Mouse (Mus musculus) hindlimb bud, embryonic 11.5 days (tissue): ENCODE measurements around the gene Inhbc.
"Not testable (repeated sequence)": the region's sequence is repeated elsewhere in the genome, so short reads cannot be mapped to it uniquely, and the experiment has no call there.

Source experiments
- DNase-seq: peaks from one replicate; pipeline ENCODE4 v3.0.0-alpha.2; 2012; ENCODE audit warnings: low read depth, low spot score; ENCODE audit errors: extremely low spot score

The Inhbc gene

DNA sequence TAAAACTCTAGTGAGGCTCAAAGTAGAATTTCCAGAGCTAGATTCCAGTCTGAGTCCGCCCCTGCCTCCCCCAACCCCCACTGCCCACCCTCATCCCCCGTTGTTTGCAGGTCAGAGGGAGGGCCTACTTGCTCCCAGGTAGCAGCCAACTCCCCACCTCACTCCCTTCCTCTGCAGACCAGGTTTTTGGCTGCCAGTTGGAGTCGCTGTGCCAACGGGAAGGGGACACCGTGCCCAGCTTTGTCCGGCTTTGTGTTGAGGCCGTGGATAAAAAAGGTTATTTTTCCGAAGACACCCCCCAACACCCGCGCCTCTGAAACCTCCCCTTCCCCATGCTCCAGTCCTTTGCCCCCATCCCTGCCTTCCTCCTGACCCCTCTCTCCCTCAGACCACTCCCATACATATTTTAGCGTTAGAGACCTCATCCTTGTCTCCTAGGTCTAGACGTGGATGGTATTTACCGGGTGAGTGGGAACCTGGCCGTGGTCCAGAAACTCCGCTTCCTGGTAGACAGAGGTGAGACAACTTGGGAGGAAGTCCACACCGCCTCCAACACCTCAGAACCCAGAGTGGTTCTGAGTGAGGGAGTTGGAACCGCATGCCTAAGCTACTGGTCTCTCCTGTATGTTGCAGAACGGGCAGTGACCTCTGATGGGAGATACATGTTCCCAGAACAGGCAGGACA, 42.6 kb downstream of the Inhbc start:
- DNase-seq: no peak

- DNase-seq: no peak
These were observed 43.4 kb downstream of the Inhbc start for GRCm38 (mm10) chr10:127326828-127327227.

DNA sequence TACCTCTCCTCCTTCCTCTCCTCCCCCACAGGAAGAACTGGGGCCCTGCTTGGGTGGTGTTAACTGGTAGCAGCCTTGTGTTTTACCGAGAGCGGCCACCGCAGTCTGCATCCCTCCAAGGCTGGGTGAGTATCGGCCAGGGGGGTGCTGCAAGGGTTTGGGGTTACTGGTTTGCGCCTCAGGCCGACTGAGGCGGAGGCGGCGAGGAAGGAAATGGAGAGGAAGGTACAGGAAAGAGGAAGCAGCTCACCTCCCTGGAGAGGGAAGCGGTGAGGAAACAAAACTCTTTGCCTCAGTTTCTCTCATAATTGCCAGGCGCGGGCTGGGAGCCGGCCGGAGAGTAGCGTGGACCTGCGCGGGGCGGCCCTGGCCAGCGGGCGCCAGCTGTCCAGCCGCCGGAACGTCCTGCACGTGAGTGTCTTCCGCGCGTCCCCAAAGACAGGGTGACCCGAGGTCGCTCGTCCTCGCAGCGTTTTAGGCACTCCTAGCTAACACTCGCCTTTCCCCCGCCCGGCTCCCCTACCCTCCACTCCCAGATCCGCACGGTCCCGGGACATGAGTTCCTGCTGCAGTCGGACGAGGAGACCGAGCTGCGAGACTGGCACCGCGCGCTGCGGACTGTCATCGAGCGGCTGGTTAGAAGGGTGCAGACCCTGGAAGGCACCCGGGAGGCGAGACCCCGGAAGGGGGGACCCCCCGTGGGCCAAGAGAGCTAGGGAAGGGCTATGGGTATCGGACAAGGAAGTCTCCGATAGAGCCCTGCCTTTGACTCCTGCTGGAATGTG, 44.0 kb downstream of the Inhbc start:
- no peak for DNase-seq

GRCm38 (mm10) chr10:127325454-127326016, 44.7 kb downstream of the Inhbc start:
- DNase-seq: no peak

DNA sequence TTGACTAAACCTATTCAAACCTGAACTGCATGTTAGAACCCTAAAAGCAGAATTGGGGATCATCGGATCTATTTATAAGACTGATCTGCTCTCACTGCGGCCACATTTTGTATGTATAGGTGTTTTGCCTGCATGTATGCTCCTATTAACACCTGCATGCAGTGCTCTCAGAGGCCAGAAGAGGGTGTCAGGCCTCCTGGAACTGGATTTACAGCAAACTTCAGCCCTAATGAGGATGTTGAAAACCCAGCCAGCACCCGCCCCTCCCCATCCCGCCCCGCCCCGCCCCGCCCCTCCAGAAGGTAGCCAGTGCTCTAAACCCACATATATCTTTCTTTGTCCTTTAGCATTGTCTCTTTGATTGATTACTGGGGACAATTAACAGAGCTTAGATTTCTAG, 45.7 kb downstream of the Inhbc start:
- no peak for DNase-seq

GRCm38 (mm10) chr10:127323131-127323855, 46.9 kb downstream of the Inhbc start:
- DNase-seq: no peak

DNA sequence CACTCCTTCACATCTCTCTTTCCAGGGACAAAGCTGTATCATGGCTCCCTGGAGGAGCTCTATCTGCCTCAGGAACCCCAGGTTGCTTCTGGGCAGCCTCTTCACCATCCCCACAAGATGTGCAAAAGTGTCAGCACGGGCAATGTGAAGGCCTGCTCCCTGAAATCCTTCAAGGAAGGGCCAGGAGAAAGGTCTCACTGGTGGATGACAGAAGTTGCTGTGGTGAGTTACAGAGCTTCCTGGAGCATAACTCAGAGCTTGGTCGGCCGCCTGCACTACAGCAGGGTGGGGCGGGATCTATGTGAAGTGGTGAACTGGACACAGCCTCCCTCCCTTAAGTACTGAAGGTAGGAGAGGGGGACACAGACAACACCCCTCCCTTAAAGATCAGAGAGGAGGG, 47.6 kb downstream of the Inhbc start:
- DNase-seq: no peak

DNA sequence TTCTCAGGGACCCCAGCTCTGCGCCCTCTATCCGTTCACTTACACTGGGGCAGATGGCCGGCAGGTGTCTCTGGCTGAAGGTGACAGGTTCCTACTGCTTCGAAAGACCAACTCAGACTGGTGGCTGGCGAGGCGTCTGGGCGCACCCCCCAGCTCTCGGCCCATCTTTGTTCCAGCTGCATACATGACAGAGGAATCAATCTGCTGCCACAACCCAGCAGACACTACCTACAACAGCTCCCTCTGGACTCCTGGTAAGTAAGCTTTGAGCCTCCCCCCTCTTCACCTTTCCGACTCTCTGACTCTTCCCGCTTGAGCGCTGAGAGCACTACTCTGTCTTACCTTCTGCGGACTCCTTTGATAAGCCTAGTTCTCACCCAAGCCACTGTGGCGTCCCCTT, 48.1 kb downstream of the Inhbc start:
- DNase-seq: no peak

DNA sequence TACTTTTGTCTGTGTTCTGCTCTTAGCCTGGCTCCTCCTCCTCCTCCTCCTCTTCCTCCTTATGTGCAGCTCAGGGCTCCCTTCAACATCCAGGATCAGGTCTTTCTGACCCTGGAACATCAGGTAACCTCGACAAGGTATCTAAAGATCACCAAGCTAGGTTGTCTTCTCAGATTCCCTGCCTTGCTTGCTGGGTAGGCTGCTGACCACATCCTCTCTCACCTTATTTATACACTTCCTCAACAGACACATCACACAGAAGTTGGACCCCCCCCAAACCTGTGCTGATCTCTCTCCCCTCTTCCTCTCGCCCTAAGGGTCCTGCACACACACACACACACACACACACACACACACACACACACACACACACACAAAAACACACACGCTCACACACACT, 48.6 kb downstream of the Inhbc start, which contains the start of gene Arhgap9:
TSS of gene Arhgap9 (plus strand) at position 344 of the 400 bp plus-strand sequence.
- DNase-seq: no peak

DNA sequence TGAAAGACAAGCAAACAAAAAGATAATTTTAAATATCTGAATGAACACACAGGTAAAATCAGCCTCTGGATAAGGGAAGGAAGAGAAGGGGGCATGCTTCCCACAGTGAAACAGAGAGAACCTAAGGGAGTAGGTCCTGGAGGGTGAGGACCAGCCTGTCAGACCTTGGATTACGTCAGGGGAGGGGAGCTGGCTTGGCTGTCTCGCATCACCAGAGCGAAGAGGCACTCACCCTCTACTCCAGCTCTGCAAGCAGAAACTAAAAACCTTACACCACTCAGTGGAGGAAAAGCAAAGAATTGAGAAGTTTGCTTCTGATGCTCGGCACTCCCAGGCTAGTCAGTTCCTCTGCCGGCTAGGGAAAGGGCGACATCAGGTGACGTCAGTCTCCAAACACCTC, 50.3 kb downstream of the Inhbc start:
- no peak for DNase-seq

GRCm38 (mm10) chr10:127318009-127318408, 52.2 kb downstream of the Inhbc start:
- DNase-seq: no peak

DNA sequence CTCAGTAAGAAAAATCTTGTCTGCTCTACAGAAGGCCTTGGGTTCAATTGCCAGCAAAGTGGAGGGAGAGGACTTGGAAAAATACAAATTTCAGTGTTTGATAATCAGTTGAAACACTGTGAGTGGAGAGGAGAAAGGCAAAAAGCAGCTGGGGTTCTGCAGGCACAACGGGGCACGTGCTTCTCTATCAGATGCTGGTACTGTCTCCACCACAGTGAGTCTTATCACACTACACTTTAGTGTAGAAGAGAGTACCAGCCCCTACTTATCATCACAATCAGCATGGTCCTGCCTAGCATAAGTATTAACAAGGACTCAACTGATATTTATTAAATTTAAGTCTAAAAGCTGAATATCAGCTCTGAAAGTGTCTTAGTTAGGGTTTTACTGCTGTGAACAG, 53.0 kb downstream of the Inhbc start:
- DNase-seq: no peak

DNA sequence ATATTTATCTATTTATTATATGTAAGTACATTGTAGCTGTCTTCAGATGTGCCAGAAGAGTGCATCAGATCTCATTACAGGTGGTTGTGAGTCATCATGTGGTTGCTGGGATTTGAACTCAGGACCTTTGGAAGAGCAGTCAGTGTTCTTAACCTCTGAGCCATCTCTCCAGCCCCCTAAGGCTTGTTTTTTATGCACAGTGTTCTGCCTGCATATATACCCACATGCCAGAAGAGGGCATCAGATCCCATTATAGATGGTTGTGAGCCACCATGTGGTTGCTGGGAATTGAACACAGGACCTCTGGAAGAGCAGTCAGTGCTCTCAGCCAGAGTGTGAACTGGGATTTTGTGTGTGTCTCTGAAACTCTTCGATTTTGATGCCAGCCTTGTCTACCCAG, 55.3 kb downstream of the Inhbc start:
- DNase-seq: not testable (repeated sequence)

- DNase-seq: not testable (repeated sequence)
These were observed 56.7 kb downstream of the Inhbc start for GRCm38 (mm10) chr10:127313516-127313915.

- DNase-seq: no peak
These were observed 57.4 kb downstream of the Inhbc start for GRCm38 (mm10) chr10:127312858-127313257.

- DNase-seq: peak; percentile 98
These were observed 57.9 kb downstream of the Inhbc start for GRCm38 (mm10) chr10:127312356-127312676.

DNA sequence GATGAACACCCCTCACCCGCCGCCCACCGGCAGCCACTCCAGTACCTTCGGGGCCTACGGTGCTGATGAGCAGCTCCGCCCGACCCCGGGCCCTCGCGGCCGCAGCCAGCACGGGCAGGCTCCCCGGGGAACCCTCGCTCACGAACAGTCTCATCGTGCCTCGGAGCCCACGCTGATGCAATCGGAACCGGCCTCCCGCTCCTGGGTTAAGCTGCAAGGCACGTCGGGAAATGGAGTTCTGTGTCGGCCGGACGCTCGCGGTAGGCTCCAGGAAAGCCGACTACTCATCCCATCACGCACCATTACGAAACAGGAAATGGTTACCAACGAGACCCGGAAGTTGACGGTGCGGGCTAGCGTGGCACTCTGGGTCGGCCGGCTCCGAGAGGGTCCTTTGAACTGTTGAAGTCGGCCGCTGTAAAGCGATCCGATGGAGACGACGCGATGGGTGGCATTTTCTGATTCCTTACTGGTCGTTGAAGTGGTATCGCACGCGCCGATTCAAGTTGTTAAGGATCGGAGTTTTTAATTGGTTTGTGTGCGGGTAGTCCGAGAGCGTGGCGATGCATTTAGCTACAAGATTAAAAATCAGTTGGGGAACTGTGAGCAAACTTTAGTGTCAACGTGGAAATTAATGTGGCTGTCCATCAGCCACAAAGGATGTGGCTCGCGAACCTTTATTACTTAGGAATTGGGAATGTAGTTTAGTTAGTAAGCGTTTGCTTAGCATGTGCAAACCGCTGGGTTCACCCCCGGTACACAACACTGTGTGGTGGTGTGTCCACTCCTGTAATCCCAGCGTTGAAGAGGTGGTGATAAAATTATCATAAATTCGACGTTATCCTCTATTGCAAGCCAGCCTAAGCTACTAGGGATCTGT, 58.5 kb downstream of the Inhbc start, which contains the start of gene Mars:
TSS of gene Mars (minus strand) at position 311 of the 880 bp plus-strand sequence.
- DNase-seq: peak; percentile 85

DNA sequence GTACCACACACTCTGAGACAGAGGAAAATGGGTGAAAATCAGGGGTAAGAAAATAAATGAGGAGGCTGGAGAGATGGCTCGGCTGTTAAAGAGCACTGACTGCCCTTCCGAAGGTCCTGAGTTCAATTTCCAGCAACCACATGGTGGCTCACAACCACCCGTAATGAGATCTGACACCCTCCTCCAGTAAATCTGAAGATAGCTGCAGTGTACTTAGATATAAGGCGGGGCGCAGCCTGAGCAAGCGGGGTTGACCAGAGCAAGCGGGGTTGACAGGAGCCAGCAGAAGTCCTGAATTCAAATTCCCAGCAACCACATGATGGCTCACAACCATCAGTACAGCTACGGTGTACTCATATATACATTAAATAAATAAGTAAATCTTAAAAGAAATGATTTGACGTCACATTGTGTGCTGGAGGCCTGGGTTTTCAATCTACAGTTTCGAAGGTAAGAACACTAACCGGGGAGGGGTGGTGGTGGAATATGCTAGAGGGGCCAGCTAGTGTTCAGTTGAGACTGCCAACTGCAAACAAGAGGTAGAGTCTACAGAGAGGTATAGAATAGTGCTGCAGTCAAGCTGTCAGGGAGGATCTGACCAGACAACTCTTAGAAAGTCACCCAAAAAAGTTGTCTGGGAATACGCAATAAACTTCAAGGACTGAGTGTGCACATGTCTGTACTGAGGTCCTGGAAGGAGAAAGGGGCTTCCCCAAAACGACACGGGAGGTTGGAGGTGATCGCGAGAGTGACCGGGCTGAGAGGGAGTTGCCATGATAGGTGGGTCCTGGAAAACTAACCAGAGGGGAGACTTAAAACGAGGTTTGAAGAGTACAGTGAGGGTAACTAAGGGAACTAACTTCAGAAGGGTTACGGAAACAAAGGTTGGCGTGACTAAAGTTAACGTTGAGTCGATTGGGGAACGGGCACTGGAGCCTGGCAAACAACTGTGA, 59.4 kb downstream of the Inhbc start:
- no peak for DNase-seq

GRCm38 (mm10) chr10:127309167-127309566, 61.1 kb downstream of the Inhbc start:
- DNase-seq: not testable (repeated sequence)
